Mouse (Mus musculus) embryonic facial prominence, embryonic 11.5 days (tissue): ENCODE measurements around the gene AI597479. TPM values are rescaled to one million over a fixed set of nuclear protein-coding genes. Genes with fewer than 3 reads are reported as not detected.

ENCODE experiments used
- polyA plus RNA-seq: library from polyadenylated mRNA; unstranded; fragments of >200 nt; fragmentation: Nextera tagmentation; extraction: Ambion mirVana; gene quantifications from 2 replicates; pipeline ENCODE4 v1.2.1, GENCODE M21; 2014

Gene AI597479
- polyA plus RNA-seq, 1 experiment from 2014 or later, result 44.4 TPM

Other genes starting within 250 kb of the AI597479 start
- 60.0 and 63.1 TPM in 2 replicates for gene Mrps9, start 247.5 kb upstream of the AI597479 start, polyA plus RNA-seq
- 16.9 and 18.6 TPM in 2 replicates for gene Gpr45, start 145.8 kb upstream of the AI597479 start, polyA plus RNA-seq
- 10.6 and 12.1 TPM in 2 replicates for gene Tgfbrap1, start 73 bp upstream of the AI597479 start, polyA plus RNA-seq
- gene Fhl2, start 98.3 kb downstream of the AI597479 start, polyA plus RNA-seq, result 14.6 and 17.3 TPM in 2 replicates